Mouse (Mus musculus) monocyte, adult 5-6 weeks (primary cell): Measurements from ENCODE around the gene Prg2. TPM values are rescaled to one million over a fixed set of nuclear protein-coding genes. Genes with fewer than 3 reads are reported as not detected.

Experiments used
- ATAC-seq: fragments of 153-309, 156-312 bp; replicated peaks from 2 replicates; pipeline ENCODE4 v1.8.0; 2017; ENCODE audit warnings: mild to moderate bottlenecking; ENCODE audit not compliant: low TSS enrichment, insufficient number of reproducible peaks, severe bottlenecking, poor library complexity, low FRiP score
- total RNA-seq: library from RNA; stranded (forward); fragments of 200-1000, 200-491, 200-594 nt; gene quantifications from 3 replicates; pipeline ENCODE4 v1.2.3, GENCODE M21; 2017

Prg2 gene
- total RNA-seq, 1 experiment from 2014 or later, result 1.2 TPM

GRCm38 (mm10) chr2:85013826-85014587, 33.7 kb downstream of the Prg2 start:
- peak; percentile 30 for ATAC-seq

DNA sequence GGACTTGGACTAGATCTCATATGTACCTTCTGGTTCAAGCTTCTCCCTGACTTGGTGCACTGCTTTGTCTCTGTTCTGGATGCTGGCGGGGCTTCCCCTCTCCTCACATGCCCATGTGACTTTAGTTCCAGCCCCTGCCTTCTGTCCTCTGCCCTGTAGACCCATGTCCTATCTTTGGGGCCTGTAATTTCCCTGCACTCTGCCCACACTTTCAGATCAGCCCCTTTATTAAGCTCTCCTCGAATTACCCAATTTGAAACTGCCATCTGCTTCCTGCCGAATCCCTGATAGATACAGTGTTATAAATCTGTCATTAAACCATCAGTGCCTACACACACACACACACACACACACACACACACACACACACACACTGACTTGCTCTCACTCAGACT, 34.3 kb downstream of the Prg2 start:
- no peak for ATAC-seq

DNA sequence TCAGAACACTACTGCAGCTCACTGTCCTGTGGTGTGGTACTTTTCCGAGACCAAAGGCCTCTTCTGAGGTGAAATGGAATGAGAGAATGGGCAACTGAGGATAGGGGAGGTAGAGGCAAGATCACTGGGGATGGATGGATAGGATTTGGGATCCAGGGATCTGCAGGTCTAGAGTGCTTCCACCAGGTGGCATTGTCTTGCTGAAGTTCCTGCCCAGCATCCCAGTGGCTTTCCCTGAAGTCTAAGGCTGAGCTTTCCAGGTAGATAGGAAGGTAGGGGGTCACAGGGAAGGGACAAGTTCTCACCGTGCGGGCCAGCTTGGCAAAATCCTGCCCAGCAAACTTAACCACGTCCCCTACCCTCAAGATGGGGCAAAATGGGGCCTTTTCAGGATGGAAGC, 41.8 kb downstream of the Prg2 start:
- ATAC-seq, result no peak

DNA sequence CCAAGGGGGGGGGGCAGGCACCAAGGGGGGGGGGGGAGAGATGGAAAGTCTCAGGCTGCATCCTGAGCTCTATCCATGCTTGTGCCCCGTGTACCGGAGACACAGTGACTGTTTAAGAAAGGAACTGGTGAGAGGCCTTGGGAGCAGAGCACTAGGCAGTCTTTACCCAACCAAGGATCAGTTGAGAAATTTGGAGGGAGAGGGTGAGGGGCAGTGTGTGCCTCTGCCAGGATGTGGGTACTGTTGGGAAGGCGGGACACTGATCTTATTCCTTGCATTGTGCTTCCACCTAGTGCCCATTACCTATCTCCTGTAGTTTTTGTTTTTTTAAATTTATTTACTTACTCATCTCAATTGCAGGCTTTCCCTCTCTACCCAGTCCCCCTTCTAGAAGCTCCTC, 45.9 kb downstream of the Prg2 start:
- ATAC-seq, result no peak

DNA sequence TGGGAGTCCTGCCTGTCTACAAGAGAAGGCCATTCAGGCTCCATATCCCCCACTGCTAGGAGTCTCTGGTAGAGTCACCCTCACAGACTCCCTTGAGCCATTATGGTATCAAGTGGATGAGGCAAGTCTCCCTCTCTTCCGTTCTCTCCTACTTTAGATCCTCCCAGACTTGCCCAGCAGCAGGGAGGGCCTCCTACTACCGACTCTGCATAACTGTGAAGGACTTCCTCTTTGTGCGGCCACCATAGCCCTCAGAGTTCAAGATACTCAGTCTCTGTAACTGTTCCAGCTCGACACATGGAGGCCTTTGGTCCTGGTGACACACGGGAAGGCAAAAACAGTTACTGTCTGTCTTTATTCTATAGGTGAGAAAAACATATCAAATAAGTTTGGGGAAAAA, 47.0 kb downstream of the Prg2 start:
- peak; percentile 45; the same call in 1 of the 2 replicates for ATAC-seq

- ATAC-seq, result no peak
Measured at GRCm38 (mm10) chr2:85029897-85030296, 49.6 kb downstream of the Prg2 start.

DNA sequence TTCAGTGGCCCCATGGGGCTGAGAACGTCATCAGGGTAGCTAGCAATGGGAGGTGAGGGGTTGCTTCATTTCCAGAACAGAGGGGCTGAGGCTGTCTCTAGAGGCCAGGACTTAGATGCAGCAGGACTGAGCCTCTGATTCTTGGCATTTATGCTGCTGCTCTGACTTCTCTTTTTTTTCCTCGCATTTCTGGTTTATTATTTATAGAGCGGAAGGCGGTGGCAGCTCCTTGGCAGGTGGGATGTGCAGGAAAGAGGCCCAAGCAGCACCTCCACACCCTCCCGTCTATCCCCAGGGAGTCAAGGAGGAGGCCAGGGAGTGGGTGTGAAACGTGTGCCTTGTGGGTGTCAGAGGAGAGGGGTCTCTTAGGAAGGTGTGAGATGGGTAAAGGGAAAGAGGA, 50.7 kb downstream of the Prg2 start:
- ATAC-seq, result no peak

GRCm38 (mm10) chr2:85033121-85033520, 52.9 kb downstream of the Prg2 start:
- ATAC-seq, result no peak

Other genes starting within 250 kb of the Prg2 start
- not detected in 3 replicates for gene Ypel4, start 246.4 kb upstream of the Prg2 start, total RNA-seq
- gene Gm19426, start 236.8 kb upstream of the Prg2 start, total RNA-seq, result not detected in 3 replicates
- not detected in 3 replicates for gene Serping1, start 205.0 kb upstream of the Prg2 start, total RNA-seq
- gene Ube2l6, start 181.6 kb upstream of the Prg2 start, total RNA-seq, result 19.2 to 64.4 TPM (median 43.8 TPM) in 3 replicates
- gene Smtnl1, start 157.8 kb upstream of the Prg2 start, total RNA-seq, result not detected in 3 replicates
- 11.3 to 21.0 TPM (median 16.2 TPM) in 3 replicates for gene Timm10, start 153.5 kb upstream of the Prg2 start, total RNA-seq
- 0.29 to 0.32 TPM in 2 of 3 replicates, not detected in the other for gene Slc43a1, start 141.6 kb upstream of the Prg2 start, total RNA-seq
- not detected in 3 replicates for gene Rtn4rl2, start 93.8 kb upstream of the Prg2 start, total RNA-seq
- gene Slc43a3, start 43.9 kb upstream of the Prg2 start, total RNA-seq, result 4.1 to 5.3 TPM (median 4.8 TPM) in 3 replicates
- not detected in 3 replicates for gene Prg3, start 7.8 kb downstream of the Prg2 start, total RNA-seq
- 113 to 215 TPM (median 119 TPM) in 3 replicates for gene Ssrp1, start 56.8 kb downstream of the Prg2 start, total RNA-seq
- 0.29 TPM in 1 of 3 replicates, not detected in the others for gene P2rx3, start 57.0 kb downstream of the Prg2 start, total RNA-seq
- 7.1 to 18.7 TPM (median 10.0 TPM) in 3 replicates for gene Tnks1bp1, start 67.6 kb downstream of the Prg2 start, total RNA-seq
- gene Aplnr, start 155.8 kb downstream of the Prg2 start, total RNA-seq, result not detected in 3 replicates
- 0.10 TPM in 1 of 3 replicates, not detected in the others for gene Lrrc55, start 216.7 kb downstream of the Prg2 start, total RNA-seq